Mouse (Mus musculus) neural tube, embryonic 14.5 days (tissue): Measurements from ENCODE around the gene Xab2. TPM values are rescaled to one million over a fixed set of nuclear protein-coding genes. Genes with fewer than 3 reads are reported as not detected.
"Not testable (repeated sequence)": the region's sequence is repeated elsewhere in the genome, so short reads cannot be mapped to it uniquely, and the experiment has no call there.

ENCODE experiments used
- ATAC-seq: fragments of 200-750 bp; cut with Nextera tagmentation; 2 replicates; pipeline ENCODE4 v1.8.0; 2017; ENCODE audit warnings: low read depth, mild to moderate bottlenecking, moderate TSS enrichment, moderate library complexity
- H3K27ac ChIP-seq: fragments of 300-500 bp; sonication (generic); 2 replicates; pipeline ENCODE4 v1.5.1; 2014; ENCODE audit warnings: low read depth, mild to moderate bottlenecking, control low read depth, low read length, moderate library complexity, mixed read lengths
- H3K27me3 ChIP-seq: fragments of 300-500 bp; sonication (generic); 2 replicates; pipeline ENCODE4 v1.6.1; 2014; ENCODE audit warnings: low read length; ENCODE audit not compliant: control insufficient read depth, insufficient read depth
- H3K36me3 ChIP-seq: fragments of 300-500 bp; sonication (generic); 2 replicates; pipeline ENCODE4 v1.6.1; 2014; ENCODE audit warnings: low read length, mixed read lengths; ENCODE audit not compliant: control insufficient read depth, insufficient read depth
- H3K4me1 ChIP-seq: fragments of 300-500 bp; sonication (generic); 2 replicates; pipeline ENCODE4 v1.6.1; 2014; ENCODE audit warnings: low read length; ENCODE audit not compliant: control insufficient read depth, insufficient read depth
- H3K4me2 ChIP-seq: fragments of 300-500 bp; sonication (generic); 2 replicates; pipeline ENCODE4 v1.6.1; 2014; ENCODE audit warnings: mild to moderate bottlenecking, low read depth, low read length, control low read depth
- H3K4me3 ChIP-seq: fragments of 300-500 bp; sonication (generic); 2 replicates; pipeline ENCODE4 v1.5.1; 2014; ENCODE audit warnings: low read depth, low read length, control low read depth, mixed read lengths
- H3K9ac ChIP-seq: fragments of 300-500 bp; sonication (generic); replicated peaks from 2 replicates; pipeline ENCODE4 v1.6.1; 2014; ENCODE audit warnings: low read depth, mild to moderate bottlenecking, control low read depth, low read length, mixed read lengths
- H3K9me3 ChIP-seq: fragments of 300-500 bp; sonication (generic); 2 replicates; pipeline ENCODE4 v1.6.1; 2016; ENCODE audit warnings: low read length; ENCODE audit not compliant: control insufficient read depth
- WGBS: fragments of 180-500 bp; shearing (Covaris S2); extraction: QIAGEN DNeasy Blood & Tissue Kit; methylation state at CpG from one replicate; pipeline ENCODE4 v1.1.7; 2014; 5-methylcytosine and 5-hydroxymethylcytosine counted together
- polyA plus RNA-seq: library from polyadenylated mRNA; unstranded; fragments of >200 nt; fragmentation: Nextera tagmentation; extraction: Ambion mirVana; gene quantifications from 2 replicates; pipeline ENCODE4 v1.2.1, GENCODE M21; 2014

Xab2 gene
- polyA plus RNA-seq, 1 experiment from 2014 or later: 48.0 TPM

DNA sequence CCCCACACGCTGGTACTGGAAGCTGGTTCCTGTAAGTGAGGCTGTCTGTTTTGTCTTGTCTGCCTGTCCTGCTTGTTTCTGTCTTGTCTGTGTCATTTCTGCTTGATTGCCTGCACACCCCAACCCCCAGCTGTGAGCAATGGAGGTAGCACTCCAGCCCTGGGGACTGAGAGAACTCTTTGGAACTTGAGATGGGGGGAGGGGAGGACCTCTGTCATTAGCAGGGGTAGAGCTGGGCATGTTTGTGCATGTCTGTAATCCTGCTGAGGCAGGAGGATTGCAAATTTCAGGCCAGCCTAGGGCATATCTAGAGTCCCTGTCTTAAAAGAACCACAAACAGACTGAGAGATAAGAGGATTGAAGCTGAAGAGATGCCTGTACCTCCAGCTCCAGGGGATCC, 21.9 kb downstream of the Xab2 start:
- no peak overlapping the region for H3K27ac ChIP-seq
- no peak overlapping the region for H3K4me2 ChIP-seq
- no peak for ATAC-seq
- no peaks in the 10 kb centered on the region for H3K9me3 ChIP-seq
- no peak overlapping the region for H3K9ac ChIP-seq
- 33% methylated on average over 1 of the region's 1 CpGs for WGBS
- H3K36me3 ChIP-seq: peaks cover 44% of the 10 kb centered on the region; the same call in 1 of the 2 replicates
- H3K27me3 ChIP-seq: no peaks in the 10 kb centered on the region
- no peak overlapping the region for H3K4me3 ChIP-seq
- no peaks in the 10 kb centered on the region for H3K4me1 ChIP-seq

- peaks cover 33% of the 10 kb centered on the region; the same call in 1 of the 2 replicates for H3K36me3 ChIP-seq
- ATAC-seq: no peak
- no peak overlapping the region for H3K4me3 ChIP-seq
- H3K4me1 ChIP-seq: no peaks in the 10 kb centered on the region
- H3K27ac ChIP-seq: no peak overlapping the region
- no peak overlapping the region for H3K4me2 ChIP-seq
- H3K9ac ChIP-seq: no peak overlapping the region
- H3K9me3 ChIP-seq: no peaks in the 10 kb centered on the region
- 76% methylated on average over 3 of the region's 3 CpGs for WGBS
- no peaks in the 10 kb centered on the region for H3K27me3 ChIP-seq
These were observed 23.1 kb downstream of the Xab2 start for GRCm38 (mm10) chr8:3598054-3598453.

DNA sequence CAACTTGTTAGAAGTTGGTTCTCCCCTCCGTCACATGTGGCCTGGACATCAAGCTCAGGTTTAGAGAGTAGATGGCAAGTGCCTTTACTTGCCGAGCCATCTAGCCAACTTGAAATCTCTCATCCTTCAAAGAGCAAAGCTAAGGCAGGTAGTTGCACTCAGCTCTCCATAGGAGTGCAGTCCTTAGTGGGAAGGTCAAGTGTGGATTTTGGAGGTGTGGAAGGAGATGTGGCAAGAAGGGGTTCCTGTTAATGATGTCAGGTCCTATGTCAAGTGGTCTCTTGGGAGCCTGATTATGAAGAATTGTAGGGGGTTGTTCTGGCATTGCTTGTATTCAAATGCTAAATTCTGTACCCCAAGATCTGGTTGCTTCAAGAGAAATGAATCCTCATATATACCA, 26.6 kb downstream of the Xab2 start:
- H3K4me1 ChIP-seq: no peaks in the 10 kb centered on the region
- 95% methylated on average over 2 of the region's 2 CpGs for WGBS
- no peak for ATAC-seq
- no peak overlapping the region for H3K9ac ChIP-seq
- no peak overlapping the region for H3K4me2 ChIP-seq
- H3K27ac ChIP-seq: no peak overlapping the region
- no peaks in the 10 kb centered on the region for H3K27me3 ChIP-seq
- H3K9me3 ChIP-seq: no peaks in the 10 kb centered on the region
- 0 out of 2 replicates have a peak, but pooled peaks cover 13% of the 10 kb centered on the region for H3K36me3 ChIP-seq
- H3K4me3 ChIP-seq: no peak overlapping the region

DNA sequence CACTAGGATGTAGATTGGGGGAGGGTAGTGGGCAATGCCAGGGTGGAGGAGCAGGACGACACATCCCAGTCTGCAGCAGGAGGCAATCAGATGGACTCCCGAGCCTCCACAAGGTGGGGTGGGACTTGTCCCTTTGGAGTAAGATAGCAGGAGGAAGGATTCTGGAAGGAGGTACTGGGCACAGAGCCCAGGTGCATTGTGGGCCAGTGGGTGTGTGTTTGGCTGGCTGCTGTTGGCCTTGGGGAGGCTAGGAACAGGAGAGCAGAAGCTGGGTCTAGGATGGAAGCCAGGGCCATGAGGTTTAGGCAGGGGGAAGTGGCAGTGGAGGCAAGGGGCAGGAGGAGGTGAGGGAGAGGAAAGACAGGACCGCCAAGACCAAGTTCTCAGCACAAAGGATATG, 27.6 kb downstream of the Xab2 start:
- no peaks in the 10 kb centered on the region for H3K9me3 ChIP-seq
- H3K4me2 ChIP-seq: no peak overlapping the region
- WGBS: 74% methylated on average over 3 of the region's 3 CpGs
- no peaks in the 10 kb centered on the region for H3K27me3 ChIP-seq
- no peak overlapping the region for H3K9ac ChIP-seq
- no peak overlapping the region for H3K27ac ChIP-seq
- no peak for ATAC-seq
- no peak overlapping the region for H3K4me3 ChIP-seq
- H3K4me1 ChIP-seq: no peaks in the 10 kb centered on the region
- 0 out of 2 replicates have a peak, but pooled peaks cover 10% of the 10 kb centered on the region for H3K36me3 ChIP-seq

DNA sequence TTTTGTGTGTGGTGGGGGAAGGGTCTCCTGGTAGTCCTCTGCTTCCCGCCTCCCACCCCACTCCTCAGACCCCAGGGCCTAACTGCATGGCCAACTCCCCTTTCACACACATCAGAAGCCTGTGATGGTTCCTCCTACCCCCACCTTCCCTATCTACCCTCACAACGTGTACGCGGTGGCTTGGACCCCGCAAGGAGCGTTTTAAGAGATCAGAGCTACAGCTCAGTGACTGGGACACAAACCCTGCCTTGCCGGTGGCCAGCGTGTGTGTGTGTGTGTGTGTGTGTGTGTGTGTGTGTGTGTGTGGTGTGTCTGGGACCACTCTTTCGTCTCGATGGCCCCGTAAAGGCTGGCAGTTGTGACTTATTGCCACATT, 32.9 kb downstream of the Xab2 start:
- peak; percentile 70 for ATAC-seq
- WGBS: 2% methylated on average over 11 of the region's 11 CpGs
- H3K36me3 ChIP-seq: no peaks in the 10 kb centered on the region
- no peaks in the 10 kb centered on the region for H3K9me3 ChIP-seq
- no peaks in the 10 kb centered on the region for H3K4me1 ChIP-seq
- peak overlapping the region; percentile 73 for H3K4me2 ChIP-seq
- peak overlapping the region; percentile 87 for H3K4me3 ChIP-seq
- peak overlapping the region; percentile 88 for H3K9ac ChIP-seq
- no peaks in the 10 kb centered on the region for H3K27me3 ChIP-seq
- H3K27ac ChIP-seq: peak overlapping the region; percentile 82

GRCm38 (mm10) chr8:3587391-3588257, 33.5 kb downstream of the Xab2 start:
- Histone ChIP-seq H3K36me3 (no peaks in the 10 kb centered on the region), H3K4me3 (peak overlapping the region; percentile 87), H3K9ac (peak overlapping the region; percentile 88), H3K27ac (peak overlapping the region; percentile 82), H3K9me3 (no peaks in the 10 kb centered on the region), H3K27me3 (no peaks in the 10 kb centered on the region), H3K4me1 (no peaks in the 10 kb centered on the region), H3K4me2 (peak overlapping the region; percentile 73)
- ATAC-seq: peak; percentile 85
- 1% methylated on average over 74 of the region's 77 CpGs for WGBS

- Histone ChIP-seq H3K4me1 (no peaks in the 10 kb centered on the region), H3K36me3 (no peaks in the 10 kb centered on the region), H3K9me3 (no peaks in the 10 kb centered on the region), H3K4me2 (peak within 1 kb of the TSS; percentile 73), H3K27ac (peak within 1 kb of the TSS; percentile 82), H3K4me3 (peak within 1 kb of the TSS; percentile 87), H3K27me3 (no peaks in the 10 kb centered on the region), H3K9ac (peak within 1 kb of the TSS; percentile 88)
- WGBS: 0% methylated on average over 7 of the region's 7 CpGs
- no peak; the same call in 1 of the 2 replicates for ATAC-seq
These were observed 34.1 kb downstream of the Xab2 start, which contains the start of gene Camsap3 for GRCm38 (mm10) chr8:3586993-3587390. TSS of gene Camsap3 (plus strand) at chr8:3587293.

DNA sequence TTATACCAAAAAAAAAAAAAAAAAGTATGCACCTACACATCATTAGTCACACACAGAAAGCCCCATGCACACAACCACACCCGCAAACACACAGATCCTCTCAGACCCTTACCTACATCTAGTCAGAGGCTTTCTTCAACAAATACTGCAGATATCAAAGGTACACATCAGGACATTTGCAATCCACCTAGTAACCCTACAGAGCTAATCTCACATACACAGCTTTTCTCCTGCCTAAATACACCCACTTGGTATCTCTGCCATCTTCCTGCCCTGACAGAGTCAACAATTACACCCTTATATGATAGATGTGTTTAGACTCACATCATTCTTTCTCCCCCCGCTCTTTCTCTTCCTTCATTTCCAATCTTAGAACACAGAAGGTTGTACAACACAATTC, 34.7 kb downstream of the Xab2 start:
- 96% methylated on average over 2 of the region's 2 CpGs for WGBS
- Histone ChIP-seq H3K4me1 (no peaks in the 10 kb centered on the region), H3K4me3 (no peak overlapping the region), H3K4me2 (no peak overlapping the region), H3K27me3 (no peaks in the 10 kb centered on the region), H3K9me3 (no peaks in the 10 kb centered on the region), H3K9ac (no peak overlapping the region), H3K27ac (no peak overlapping the region), H3K36me3 (no peaks in the 10 kb centered on the region)
- no peak for ATAC-seq

DNA sequence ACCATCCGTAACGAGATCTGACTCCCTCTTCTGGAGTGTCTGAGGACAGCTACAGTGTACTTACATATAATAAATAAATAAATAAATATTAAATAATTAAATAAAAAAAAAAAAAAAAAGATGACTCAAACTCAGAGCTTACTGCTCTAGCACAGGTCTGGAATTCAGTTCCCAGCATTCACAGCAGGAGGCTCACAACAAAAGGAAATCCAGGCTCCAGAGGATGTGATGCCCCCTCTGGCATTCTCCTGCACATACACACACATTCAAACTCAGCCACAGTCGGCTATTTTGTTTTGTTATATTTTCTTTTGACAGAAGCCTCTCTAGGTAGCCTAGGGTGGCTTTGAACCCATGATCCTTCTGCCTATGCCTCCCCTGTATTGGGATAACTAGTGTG, 39.2 kb downstream of the Xab2 start:
- not testable (repeated sequence) for ATAC-seq, H3K27me3 ChIP-seq
- 93% methylated on average over 1 of the region's 3 CpGs for WGBS

More for the DNA sequence above, 39.2 kb downstream of the Xab2 start:
- H3K36me3 ChIP-seq, H3K9ac ChIP-seq, H3K4me3 ChIP-seq, H3K27ac ChIP-seq, H3K9me3 ChIP-seq, H3K4me1 ChIP-seq, H3K4me2 ChIP-seq: not testable (repeated sequence)
